Mouse (Mus musculus) megakaryocyte, embryonic 14.5 days (primary cell): ENCODE results near the gene Ric8a. TPM values are rescaled to one million over a fixed set of nuclear protein-coding genes. Genes with fewer than 3 reads are reported as not detected.
"Not testable (repeated sequence)": the region's sequence is repeated elsewhere in the genome, so short reads cannot be mapped to it uniquely, and the experiment has no call there.

ENCODE experiments used
- H3K27me3 ChIP-seq: replicated peaks from 2 replicates; pipeline ENCODE3; 2012; ENCODE audit warnings: inconsistent platforms
- H3K36me3 ChIP-seq: replicated peaks from 2 replicates; pipeline ENCODE3; 2012; ENCODE audit warnings: low read length, inconsistent platforms, mixed read lengths
- H3K4me1 ChIP-seq: 2 replicates; pipeline ENCODE4 v1.6.1; 2012; ENCODE audit warnings: inconsistent platforms
- H3K4me3 ChIP-seq: replicated peaks from 2 replicates; pipeline ENCODE3; 2012; ENCODE audit warnings: moderate library complexity, mild to moderate bottlenecking, inconsistent platforms
- H3K9me3 ChIP-seq: 2 replicates; pipeline ENCODE4 v1.6.1; 2012; ENCODE audit warnings: inconsistent platforms
- FLI1 ChIP-seq: IDR thresholded peaks from 2 replicates; pipeline ENCODE4 v1.6.1; 2012; ENCODE audit warnings: low read length, inconsistent platforms, mixed read lengths
- GATA1 ChIP-seq: IDR thresholded peaks from 3 replicates; pipeline ENCODE4 v1.6.1; 2012; ENCODE audit warnings: mixed read lengths, low read length, inconsistent platforms, borderline replicate concordance
- polyA plus RNA-seq: library from polyadenylated mRNA; stranded (reverse); fragments of >175 nt; gene quantifications from 2 replicates; pipeline ENCODE4 v1.2.3, GENCODE M21; 2012; ENCODE audit warnings: low replicate concordance; ENCODE audit not compliant: insufficient read depth

The Ric8a gene
- polyA plus RNA-seq, 1 experiment = 112 TPM

DNA sequence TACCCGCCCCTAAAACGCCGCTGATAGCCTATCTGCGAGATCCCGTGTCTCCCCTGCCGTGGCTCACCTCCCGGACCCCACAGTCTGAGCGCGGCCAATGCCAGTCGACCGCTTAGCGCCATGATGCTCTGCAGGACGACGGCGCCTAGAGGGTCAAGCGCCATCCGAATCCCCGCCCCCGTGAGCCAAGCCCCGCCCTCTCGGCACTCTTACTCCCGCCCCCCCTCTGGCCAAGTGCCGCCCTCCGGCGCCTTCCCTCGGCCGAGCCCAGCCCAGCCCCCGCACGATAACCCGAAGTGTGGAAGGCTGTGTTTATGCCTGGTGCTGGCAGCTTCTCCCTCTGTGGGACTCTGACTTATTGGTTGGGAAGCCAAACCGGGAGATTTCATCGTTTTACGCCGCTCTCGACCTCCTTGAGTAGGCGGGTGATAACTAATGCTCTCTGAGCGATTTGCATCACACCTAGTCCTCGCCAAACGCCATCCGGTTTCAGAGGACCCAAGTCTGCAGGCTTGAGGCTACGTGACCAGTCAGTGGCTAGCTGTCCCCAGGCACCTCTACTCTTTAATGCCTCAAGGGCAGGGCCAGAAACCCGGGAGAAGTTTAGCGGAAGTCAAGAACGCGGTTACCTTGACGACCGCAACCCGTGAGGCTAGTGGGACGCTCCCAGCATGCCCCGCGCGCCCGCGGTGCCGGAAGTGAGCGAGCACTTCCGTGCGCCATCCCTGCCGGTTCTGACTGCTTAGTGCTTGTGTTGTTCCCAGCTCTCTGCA is 25.1 kb downstream of the Ric8a start, which contains the start of the genes Psmd13 and Sirt3:
Psmd13 (plus strand) TSS at position 273 of the 773 bp plus-strand sequence.
Sirt3 (minus strand) TSS at position 614 of the 773 bp plus-strand sequence.
- H3K4me1 ChIP-seq = peaks cover 56% of the 10 kb centered on the region
- H3K36me3 ChIP-seq = peaks cover 57% of the 10 kb centered on the region
- TF ChIP-seq FLI1 (peak; percentile 79; the same call in 1 of the 2 replicates), GATA1 (no peak)
- no peaks in the 10 kb centered on the region for H3K9me3 ChIP-seq
- no peaks in the 10 kb centered on the region for H3K27me3 ChIP-seq
- peak within 1 kb of the TSS; percentile 95 for H3K4me3 ChIP-seq

DNA sequence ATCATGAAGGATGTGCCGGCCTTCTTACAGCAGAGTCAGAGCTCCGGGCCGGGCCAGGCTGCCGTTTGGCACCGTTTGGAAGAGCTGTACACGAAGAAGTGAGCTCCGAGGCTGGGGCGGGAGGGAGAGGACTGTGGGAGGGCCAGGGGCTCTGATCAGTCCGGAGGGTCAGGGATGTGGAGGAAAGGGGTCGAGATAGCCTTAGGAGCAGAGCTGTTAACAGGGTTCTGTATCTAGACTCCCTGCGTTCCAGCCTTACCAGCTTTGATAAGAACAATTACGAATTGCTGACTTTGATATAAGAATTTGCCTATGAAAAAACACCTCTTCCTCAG is 25.7 kb downstream of the Ric8a start:
- no peaks in the 10 kb centered on the region for H3K9me3 ChIP-seq
- peaks cover 57% of the 10 kb centered on the region for H3K36me3 ChIP-seq
- TF ChIP-seq FLI1 (no peak), GATA1 (no peak)
- no peaks in the 10 kb centered on the region for H3K27me3 ChIP-seq
- H3K4me3 ChIP-seq = peak overlapping the region; percentile 95
- H3K4me1 ChIP-seq = peaks cover 50% of the 10 kb centered on the region

DNA sequence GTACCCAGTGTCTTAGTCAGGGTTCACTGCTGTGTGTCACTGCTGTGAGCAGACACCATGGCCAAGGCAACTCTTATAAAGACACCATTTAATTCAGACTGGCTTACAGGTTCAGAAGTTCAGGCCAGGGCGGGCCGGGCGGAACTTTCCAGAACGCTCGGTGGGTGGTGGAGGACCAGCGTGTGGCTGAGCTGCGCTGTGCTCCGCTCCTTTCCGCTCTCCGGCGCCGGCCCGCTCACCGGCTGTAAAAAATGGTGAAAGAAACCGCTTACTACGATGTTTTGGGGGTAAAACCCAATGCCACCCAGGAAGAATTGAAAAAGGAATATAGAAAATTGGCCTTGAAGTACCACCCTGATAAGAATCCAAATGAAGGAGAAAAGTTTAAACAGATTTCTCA is 33.9 kb downstream of the Ric8a start:
- not testable (repeated sequence) for H3K4me1 ChIP-seq, H3K4me3 ChIP-seq
- peaks cover 82% of the 10 kb centered on the region for H3K36me3 ChIP-seq

DNA sequence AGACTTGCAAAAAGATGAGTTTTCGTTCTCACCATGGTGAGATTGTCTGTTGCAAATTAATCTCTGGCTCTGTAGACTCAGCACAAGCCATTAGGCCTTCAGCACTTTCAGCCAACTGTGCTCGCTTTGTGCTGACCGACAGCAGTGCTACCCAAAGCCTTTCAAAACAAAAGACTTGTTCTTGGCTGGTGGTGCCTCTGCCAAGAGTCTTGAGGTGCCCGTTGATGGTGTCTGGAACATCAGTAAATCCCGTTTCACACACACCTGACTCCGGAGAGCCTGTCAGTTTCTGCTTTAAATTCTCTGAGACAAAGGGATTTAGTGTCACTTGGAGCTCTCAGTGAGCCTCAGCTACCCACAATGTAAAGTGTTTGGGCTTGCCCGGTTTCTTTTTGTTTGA is 37.3 kb downstream of the Ric8a start:
- no peak for TF ChIP-seq GATA1
- TF ChIP-seq FLI1 = no peak
- H3K9me3 ChIP-seq = no peaks in the 10 kb centered on the region
- peaks cover 81% of the 10 kb centered on the region for H3K36me3 ChIP-seq

More for the DNA sequence above, 33.9 kb downstream of the Ric8a start:
- H3K27me3 ChIP-seq, H3K9me3 ChIP-seq: not testable (repeated sequence)

DNA sequence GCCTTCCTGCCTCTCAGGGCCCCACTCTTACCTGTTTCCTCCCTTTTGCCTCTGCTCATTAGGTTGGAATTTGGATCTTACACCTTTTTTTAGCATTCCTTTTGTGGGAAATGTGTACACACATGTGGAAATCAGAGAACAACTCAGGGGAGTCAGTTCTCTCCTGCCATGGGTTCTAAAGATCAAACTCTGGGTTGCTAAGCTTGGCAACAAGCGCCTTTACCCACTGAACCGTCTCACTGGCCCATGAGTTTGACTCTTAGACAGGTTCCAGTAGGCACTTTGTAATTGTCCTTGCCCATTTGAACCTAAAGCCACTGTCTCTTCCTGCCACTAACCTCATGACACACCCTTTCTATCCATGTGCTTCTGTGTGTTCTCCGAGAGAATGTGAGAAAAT is 37.9 kb downstream of the Ric8a start:
- peaks cover 9% of the 10 kb centered on the region; the same call in 1 of the 2 replicates for H3K4me1 ChIP-seq
- no peak overlapping the region for H3K4me3 ChIP-seq
- H3K9me3 ChIP-seq = no peaks in the 10 kb centered on the region
- H3K27me3 ChIP-seq = no peaks in the 10 kb centered on the region
- TF ChIP-seq GATA1 (no peak), FLI1 (no peak)
- peaks cover 81% of the 10 kb centered on the region for H3K36me3 ChIP-seq

More for the DNA sequence above, 37.3 kb downstream of the Ric8a start:
- H3K27me3 ChIP-seq = no peaks in the 10 kb centered on the region
- peaks cover 9% of the 10 kb centered on the region; the same call in 1 of the 2 replicates for H3K4me1 ChIP-seq
- H3K4me3 ChIP-seq = no peak overlapping the region

DNA sequence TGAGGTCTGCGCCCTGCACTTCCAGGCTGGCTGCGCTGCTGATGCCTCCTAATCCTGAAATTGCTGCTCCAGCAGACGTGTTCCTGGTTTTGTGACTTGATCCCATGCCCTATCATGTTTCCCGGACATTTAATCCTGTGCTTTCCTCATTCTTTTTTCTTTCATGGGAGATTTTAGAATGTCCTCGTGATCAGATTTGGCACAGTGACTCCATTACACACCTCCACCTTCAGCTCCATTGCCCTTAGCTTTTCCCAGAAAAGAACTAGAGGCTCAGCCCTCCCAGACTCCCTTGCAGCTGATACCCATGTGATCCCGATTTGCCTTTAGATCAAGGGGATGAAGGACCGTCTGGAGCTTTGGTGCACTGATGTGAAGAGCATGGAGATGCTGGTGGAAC is 41.1 kb downstream of the Ric8a start:
- H3K4me3 ChIP-seq = no peak overlapping the region
- peaks cover 81% of the 10 kb centered on the region for H3K36me3 ChIP-seq
- H3K9me3 ChIP-seq = no peaks in the 10 kb centered on the region
- TF ChIP-seq GATA1 (no peak), FLI1 (no peak)
- H3K27me3 ChIP-seq = no peaks in the 10 kb centered on the region
- H3K4me1 ChIP-seq = peaks cover 16% of the 10 kb centered on the region; the same call in 1 of the 2 replicates

DNA sequence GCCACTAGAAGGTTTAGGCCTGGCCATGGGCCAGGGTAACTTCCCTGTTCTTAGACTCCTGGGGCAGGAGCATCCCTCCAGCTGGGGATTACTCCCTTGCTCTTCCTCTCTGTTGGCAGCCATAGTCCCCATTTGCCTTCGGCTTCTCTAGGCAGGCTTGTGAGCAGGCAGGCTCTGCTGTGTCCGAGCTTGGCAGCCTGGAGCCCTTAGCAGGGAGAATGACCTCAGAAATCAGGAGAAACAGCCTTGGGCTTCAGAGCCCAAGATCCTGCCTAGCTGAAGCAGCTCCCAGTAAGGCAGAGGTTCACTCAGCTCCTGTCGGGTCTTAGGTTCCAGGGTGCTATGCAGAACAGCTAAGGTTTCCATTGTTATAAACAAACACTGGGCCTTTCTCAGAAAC is 42.4 kb downstream of the Ric8a start:
- peaks cover 26% of the 10 kb centered on the region for H3K4me1 ChIP-seq
- no peaks in the 10 kb centered on the region for H3K9me3 ChIP-seq
- H3K36me3 ChIP-seq = peaks cover 69% of the 10 kb centered on the region
- H3K4me3 ChIP-seq = no peak overlapping the region
- TF ChIP-seq GATA1 (no peak), FLI1 (no peak)
- H3K27me3 ChIP-seq = no peaks in the 10 kb centered on the region

DNA sequence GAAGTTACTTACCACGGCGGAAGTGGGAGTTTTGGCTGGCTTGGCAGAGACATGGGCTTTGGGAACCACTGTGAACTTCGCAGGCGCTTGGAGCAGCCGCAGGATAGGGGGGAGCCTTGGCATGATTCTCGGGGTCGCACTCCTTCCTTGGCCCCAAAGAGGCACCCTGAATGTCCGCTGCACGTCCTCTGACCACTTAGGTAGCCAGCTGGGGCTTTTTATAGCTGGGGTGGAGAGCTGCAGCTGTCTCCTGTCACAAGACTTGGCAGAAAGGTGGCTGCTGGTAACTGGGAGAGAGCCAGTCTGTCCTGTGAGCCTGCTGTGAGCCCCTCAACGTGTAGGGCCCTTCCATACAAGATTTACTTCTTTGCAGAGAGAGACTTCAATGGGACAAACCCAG is 43.5 kb downstream of the Ric8a start, which contains the start of gene Cox8b:
Cox8b (minus strand) TSS at position 227 of the 400 bp plus-strand sequence.
- Histone ChIP-seq H3K4me1 (peaks cover 30% of the 10 kb centered on the region), H3K27me3 (no peaks in the 10 kb centered on the region), H3K36me3 (peaks cover 60% of the 10 kb centered on the region), H3K9me3 (no peaks in the 10 kb centered on the region), H3K4me3 (no peak within 1 kb of the TSS)
- no peak for TF ChIP-seq GATA1
- no peak for TF ChIP-seq FLI1

DNA sequence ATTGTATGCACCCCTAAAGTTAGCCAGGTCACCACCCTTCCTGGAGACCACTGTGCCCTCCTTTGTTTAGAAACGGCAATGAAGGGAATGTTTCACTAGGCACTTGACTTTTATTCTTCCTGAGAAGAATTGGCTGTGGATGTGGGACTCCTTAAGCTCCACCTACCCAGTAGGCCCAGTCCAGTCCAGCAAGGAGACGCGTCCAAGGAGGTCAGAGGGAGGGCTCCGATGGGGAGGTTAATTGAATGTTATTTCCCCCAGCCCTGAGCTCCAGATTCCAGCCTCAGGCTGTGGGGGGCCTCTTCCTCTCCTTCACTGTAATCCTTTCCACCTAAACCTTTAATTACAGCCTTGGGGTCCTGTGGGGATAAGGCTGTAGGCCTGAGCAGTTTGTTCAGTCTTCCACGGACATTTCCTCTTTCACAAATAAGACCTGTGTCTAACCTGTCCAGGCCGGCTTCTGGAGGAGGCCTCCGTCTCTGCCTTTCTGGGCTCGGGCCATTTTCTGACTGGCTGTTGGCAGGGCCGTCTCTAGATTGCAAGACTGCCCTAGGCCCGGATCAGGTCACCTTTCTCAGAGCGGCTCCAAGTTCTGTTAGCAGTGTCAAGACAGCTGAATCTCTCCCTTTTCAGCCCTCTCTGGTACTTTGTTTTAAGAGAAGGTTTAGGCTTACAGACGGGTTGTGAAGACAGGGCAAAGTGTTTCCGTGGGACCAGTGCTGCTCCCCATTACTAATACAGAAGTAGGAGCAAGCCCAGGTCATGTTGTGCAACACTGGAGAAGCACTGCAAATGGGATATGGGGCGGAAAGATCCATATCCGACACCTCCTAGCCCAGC is 45.5 kb downstream of the Ric8a start:
- Histone ChIP-seq H3K9me3 (no peaks in the 10 kb centered on the region), H3K36me3 (peaks cover 42% of the 10 kb centered on the region), H3K4me1 (peaks cover 39% of the 10 kb centered on the region), H3K4me3 (no peak overlapping the region), H3K27me3 (peaks cover 3% of the 10 kb centered on the region)
- TF ChIP-seq FLI1 = no peak

DNA sequence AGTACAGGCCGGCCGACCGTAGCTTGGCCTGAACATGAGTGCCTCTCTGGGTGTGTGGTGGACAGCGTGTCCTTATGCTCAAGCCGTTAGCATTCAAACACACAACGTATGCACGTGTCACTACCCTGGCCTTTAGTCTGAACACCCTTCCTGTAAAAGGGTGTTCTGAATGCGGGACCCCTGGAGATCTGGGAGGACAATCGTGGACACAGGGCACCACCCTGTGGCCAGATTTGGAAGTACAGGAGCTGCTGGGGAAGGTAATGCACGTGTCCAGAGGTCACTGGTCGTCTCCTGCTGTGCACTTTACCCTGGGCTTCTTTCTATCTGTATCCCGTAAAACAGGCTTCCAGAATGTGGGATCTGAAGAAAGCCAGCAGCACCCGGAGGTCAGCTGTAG is 46.5 kb downstream of the Ric8a start:
- peaks cover 3% of the 10 kb centered on the region for H3K27me3 ChIP-seq
- peaks cover 41% of the 10 kb centered on the region for H3K4me1 ChIP-seq
- H3K9me3 ChIP-seq = no peaks in the 10 kb centered on the region
- no peak for TF ChIP-seq GATA1
- TF ChIP-seq FLI1 = no peak
- peaks cover 32% of the 10 kb centered on the region for H3K36me3 ChIP-seq
- no peak overlapping the region for H3K4me3 ChIP-seq
